Mouse (Mus musculus): ENCODE data around the gene Olfr122.

The Olfr122 gene

GRCm38 (mm10) chr17:37768307-37768706 lies at the start of gene Olfr122:
Gene Olfr122 (plus strand): TSS chr17:37768607.
- WGBS, result 83% methylated on average over 4 of the region's 4 CpGs

- 67% methylated on average over 1 of the region's 1 CpGs for WGBS
Observed at GRCm38 (mm10) chr17:37721508-37721907, 46.9 kb upstream of the Olfr122 start, which contains the start of gene Olfr120. Gene Olfr120 (plus strand): TSS chr17:37721808.

GRCm38 (mm10) chr17:37738070-37738469 lies 30.3 kb upstream of the Olfr122 start:
- WGBS, result 51% methylated on average over 7 of the region's 7 CpGs

- 96% methylated on average over 2 of the region's 2 CpGs for WGBS
Observed at GRCm38 (mm10) chr17:37793229-37793628, 24.8 kb downstream of the Olfr122 start, which contains the start of gene Olfr123. Gene Olfr123 (plus strand): TSS chr17:37793529.

- 92% methylated on average over 3 of the region's 3 CpGs for whole genome bisulfite sequencing
Observed at GRCm38 (mm10) chr17:37799588-37799987, 31.2 kb downstream of the Olfr122 start, which contains the start of gene Olfr124. Gene Olfr124 (plus strand): TSS chr17:37799888.
